Mouse (Mus musculus) cerebellum, adult 18-20 months (tissue): ENCODE measurements around the gene RPS10-NUDT3.

Source experiments
- DNase-seq, 2 experiments: peaks; one replicate each; pipeline ENCODE4 v3.0.0; 2021

The RPS10-NUDT3 gene

DNA sequence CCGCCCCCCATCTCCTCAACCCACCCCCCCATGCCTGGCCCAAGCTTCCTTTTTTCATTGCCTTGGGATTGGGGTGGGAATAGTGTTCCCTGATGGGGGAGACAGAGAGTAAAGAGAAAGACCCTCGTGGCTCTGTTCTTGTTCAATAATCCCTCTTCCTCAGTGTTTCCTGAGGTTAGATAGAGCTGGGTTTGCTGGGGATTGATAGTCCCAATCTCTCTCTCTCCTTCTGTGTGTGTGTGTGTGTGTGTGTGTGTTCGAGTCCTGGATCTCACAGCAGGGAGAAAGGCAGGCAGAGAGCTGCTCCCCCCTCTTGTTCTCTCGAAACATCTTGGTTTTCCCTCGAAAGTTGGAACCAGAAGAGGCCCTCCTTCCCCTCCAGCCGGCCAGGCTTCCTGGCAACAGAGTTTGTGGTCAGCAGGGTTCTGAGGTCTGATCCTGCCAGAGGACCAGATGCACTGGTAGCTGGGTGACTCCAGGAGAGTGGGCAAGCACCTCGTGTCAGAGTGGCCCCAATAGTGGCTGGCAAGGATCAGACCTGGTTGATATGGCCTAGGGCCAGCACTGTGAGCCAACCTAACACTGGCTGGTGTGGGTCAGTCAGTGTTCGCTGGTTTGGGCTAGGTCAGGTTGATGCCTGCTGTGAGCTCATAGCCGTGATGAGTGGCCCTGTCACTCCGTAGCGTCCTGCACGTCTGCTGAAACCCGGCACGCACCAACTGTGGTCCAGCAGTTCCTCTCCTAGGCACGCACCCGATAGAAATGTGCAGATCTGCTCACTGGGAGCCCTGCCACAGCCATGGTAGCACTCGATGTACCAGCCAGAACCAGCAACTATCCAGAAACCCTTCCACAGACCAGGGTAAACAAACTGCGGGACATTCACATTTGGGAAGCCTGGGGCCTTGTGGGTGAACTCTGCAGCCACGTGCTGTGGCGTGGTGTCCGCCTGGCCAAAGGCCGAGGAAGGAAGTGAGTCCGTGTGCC lies 82.5 kb downstream of the RPS10-NUDT3 start:
- peak; percentile 47 to 49 for DNase-seq

DNA sequence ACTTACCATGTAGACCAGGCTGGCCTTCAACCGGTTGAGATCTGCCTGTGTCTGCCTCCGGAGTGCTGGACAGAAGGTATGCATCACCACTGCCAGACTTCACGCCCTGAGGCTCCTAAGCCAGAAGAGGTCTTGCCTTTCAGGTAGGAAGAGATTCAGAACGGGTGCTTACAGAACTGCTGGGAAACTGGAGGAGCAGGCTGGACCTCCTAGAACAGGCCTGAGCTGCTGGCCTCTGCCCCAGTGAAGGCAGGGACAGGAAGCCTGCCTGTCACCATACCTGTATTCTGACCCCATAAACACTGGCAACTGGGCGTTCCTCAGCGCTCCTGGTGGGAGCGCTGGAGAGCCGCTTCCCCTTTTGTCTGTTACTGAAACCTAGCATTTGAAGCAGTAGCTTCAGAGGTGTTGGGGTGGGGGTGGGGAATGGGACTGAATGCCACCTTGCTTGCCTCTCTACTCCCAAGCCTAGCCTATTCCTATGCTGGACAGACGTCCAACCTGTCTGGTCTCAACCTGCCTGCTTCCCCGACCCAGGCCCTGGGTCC lies 83.6 kb downstream of the RPS10-NUDT3 start:
- no peak for DNase-seq

DNA sequence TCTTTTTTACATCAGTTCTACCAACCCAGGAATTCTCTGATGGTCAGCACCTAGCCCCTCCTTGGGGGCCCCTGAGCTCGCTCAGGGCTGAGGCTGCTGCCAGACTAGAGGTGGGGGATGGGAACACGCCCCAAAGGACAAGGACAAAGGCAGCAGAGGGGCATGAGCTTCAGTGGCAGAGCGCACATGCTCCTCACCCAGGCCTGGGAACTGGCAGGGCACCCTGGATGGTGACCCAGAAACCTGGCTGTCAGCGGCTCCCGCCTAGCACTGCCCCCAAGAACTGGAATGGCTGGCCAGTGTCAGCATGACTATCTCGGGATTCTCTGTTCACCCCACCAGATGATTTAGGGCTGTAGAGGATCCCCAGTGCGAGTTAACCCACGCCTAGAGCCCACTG lies 85.8 kb downstream of the RPS10-NUDT3 start:
- no peak for DNase-seq

DNA sequence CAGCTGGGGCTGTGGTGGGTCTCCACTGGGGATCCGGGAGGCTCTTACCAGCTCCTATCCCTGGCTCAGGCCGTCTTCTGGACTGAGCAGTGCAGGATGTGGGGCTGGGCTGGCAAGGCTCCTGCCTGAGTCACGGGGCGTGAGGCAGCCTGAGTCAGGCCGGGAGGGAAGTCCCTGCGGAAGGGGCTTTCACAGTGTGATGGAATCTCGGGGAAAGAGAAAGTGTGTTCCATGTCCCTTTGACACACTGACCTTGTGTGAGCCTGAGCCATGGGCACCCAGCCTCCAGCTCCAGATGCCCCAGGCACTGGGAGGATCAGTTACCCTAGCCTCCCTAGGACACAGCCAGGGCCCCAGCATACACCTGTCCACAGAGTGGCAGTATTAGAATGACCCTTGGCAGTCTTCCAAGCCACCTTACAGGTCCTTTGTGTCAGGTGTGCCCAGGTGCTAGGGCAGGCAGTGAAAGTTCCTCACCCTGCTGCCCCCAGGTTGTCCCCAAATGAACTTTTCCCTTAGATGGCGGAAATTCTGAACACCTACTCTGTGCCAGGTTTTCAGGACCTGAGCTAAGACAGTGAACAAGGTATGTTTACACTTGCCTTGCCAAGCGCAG lies 87.7 kb downstream of the RPS10-NUDT3 start:
- DNase-seq, result no peak

DNA sequence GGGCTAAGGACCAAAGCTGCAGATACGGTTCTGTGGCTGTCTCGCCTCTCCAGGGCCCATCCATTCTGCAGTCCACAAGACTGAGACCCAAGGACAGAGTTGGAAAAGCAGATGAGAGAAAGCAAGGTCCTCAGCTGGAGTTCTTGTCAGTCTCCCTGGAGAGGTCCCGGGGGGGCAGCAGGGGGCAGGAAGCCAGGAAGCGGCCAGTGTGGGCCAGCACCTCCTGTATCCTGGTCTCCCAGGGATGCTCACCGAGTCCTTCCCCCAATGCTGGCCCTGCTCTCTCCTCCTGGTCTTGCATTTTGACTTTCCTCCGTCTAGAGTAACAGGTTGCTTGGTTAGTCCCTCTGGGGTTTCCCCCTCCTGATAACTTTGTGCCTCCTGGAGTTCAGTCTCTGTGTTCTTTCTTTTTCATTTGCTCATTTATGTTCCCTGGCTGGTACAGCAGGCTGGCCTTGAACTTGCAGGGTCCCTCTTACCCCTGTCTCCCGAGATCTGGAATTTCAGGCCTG lies 88.4 kb downstream of the RPS10-NUDT3 start:
- DNase-seq, result no peak

DNA sequence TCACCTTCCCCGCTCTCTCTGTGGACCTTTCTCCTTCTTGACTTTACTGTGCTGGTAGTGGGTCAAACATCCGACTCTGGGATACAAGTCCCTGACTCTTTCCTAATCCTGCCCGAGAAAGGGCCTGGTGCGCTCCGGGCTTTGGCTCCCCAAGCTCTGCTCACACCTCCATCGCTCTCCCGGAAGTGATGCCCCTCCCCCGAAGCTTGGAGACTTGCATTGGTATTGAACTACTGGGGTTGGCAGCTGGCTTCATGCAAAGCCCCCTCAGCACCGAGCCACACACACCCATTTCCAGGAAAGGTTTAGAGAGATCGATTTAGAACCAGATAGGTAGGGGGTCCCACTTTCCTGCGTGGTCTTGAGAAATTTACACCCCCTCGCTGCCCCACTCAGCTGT lies 89.0 kb downstream of the RPS10-NUDT3 start:
- no peak for DNase-seq

DNA sequence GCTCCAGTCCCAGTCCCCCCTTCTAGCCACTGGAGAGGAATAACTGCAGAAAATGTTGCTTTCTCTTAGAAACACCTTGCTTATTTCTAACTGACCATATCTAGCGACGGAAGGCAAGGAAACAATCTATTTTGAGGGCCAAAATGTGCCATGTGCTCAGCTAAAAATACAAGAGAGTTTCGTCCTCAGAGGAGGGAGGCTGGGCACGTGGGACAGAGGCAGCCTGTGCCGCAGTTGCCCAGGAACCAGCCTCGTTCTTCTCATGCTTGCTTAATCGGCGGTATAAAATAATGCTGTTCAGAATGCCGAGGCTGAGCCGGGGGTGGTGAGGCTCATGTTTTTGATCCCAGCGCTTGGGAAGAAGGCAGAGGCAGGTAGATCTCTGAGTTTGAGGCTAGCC lies 90.5 kb downstream of the RPS10-NUDT3 start:
- no peak for DNase-seq

DNA sequence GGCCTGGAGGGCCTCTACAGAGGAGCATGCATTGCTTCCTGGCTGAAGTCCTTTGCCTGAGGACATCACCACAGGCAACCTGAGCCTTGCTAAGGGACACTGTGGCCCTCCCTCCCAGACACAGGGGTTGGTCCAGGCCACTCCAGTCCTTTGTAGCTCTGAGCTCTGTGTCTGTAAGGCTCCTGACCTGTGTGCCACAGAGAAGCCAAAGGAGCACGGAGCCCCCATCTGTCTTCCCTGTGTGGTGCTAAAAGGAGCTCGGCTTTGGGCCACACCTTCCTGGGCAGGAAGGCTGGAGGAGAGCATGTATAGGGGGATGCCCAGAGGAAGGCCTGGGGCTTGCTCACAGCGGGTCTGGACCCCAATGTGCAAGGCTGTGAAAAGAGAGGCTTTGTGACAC lies 93.0 kb downstream of the RPS10-NUDT3 start:
- DNase-seq, result no peak

DNA sequence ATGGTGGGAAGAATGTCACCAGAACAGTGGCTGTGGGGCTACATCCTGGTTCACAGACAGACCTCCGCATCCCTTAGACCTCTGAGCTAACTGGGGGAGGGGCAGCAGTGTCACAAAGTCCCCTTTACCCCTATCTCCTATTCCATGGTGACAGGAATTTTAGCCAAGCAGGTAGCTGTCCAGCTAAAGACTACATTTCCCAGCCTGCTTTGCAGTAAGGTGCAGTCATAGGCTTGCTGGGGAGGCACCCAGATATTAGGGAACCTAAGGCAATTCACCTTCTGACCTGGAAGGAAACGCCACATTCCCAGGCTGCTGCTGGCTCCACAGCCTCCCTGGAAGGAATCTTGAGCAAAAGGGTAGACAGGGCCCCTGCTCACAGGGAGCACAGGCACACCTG lies 93.8 kb downstream of the RPS10-NUDT3 start:
- no peak for DNase-seq

DNA sequence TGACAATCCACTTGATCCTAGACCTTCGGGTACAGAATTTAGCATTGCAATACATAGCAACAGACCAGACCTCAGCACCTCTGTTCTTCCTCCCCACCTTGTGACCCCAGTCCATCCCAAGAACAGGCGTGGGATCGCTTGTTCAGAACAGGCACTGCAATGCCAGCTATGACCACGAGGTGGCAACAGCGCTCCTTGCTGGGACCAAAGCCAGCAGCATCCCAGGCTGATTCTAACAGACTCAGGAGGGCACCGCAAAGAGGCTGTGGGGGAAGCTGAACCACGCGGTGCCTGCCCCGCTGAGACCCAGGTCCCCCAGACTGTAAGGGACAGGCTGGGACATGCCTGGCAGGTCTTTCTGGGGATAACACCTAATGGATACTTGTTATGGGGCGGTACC lies 100.3 kb downstream of the RPS10-NUDT3 start:
- DNase-seq, result peak; percentile 89 to 94

DNA sequence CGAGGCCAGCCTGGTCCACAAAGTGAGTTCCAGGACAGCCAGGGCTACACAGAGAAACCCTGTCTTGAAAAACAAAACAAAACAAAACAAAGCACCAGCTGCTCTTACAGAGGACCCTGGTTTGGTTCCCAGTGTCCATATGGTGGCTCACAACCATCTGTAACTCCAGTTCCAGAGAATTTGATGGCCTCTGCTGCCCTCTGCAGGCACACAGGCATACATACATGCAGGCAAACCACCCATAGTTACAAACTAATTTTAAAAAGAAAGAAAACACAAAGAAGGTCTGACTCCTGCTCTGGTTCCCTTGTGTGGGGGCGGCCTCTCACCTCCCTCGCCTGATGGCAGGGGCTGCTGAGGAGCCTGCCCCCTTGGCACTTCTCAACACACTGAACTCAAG lies 101.7 kb downstream of the RPS10-NUDT3 start:
- DNase-seq, result no peak

DNA sequence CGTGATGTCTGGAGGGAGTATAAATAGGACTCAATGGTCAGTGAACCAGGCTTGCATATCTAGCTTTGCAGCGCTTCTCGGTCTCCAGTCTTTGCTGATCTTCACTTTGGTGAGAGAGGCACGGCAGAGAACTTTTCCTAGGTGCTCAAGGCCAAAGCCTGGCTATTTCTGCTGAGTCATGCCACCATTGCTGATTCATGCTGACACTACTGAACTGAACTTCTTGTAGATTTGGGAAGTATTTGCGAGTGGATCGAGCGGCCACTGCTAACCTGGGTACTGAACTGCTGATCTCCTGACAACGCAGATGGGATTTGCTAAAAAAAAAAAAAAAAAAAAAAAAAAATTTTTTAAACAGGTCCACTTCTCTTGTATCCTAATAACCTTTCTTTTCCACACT lies 102.9 kb downstream of the RPS10-NUDT3 start:
- no peak for DNase-seq
